Mouse (Mus musculus) liver, embryonic 14.5 days (tissue): ENCODE results near the gene 1700067P10Rik.

Experiments used
- CTCF ChIP-seq: IDR thresholded peaks from 2 replicates; pipeline ENCODE4 v1.5.1; 2016; ENCODE audit warnings: antibody characterized with exemption, low read depth, control low read depth
- EP300 ChIP-seq: IDR thresholded peaks from 2 replicates; pipeline ENCODE4 v1.6.1; 2016; ENCODE audit warnings: antibody characterized with exemption, low read depth

DNA sequence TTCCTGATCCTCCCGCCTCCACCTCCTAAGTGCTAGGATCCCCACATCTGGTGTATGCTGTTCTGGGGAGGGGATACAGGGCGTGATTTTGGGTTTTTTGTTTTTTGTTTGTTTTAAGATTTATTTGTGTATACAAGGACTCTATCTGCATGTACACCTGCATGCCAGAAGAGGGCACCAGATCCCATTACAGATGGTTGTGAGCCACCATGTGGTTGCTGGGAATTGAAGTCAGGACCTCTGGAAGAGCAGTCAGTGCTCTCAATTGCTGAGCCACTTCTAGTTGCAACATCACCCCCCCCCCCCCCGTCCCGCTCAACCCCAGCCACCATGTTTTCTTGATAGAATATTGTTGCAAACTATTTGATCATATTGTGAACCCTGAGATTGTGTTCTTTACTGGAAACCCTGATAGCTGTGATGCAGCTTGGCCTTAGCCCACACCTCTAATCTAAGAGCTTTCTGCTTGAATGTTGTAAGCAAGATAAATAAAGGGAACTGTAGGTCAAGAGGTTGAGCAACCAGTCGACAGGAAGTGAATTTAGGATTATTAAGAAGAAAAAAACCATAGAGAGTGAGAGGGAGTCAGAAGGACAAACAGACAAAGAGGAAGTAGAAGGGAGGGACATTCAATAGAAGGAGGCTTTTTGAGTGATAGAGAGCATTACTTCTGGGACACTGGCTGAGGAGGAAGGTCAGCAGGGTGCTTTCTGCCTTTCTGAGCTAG lies 45.8 kb upstream of the 1700067P10Rik start:
- TF ChIP-seq CTCF (peak; percentile 37; the same call in 1 of the 2 replicates), EP300 (no peak)
